Mouse (Mus musculus) heart, postnatal 36 days (tissue): ENCODE measurements at regions not wholly inside any gene's neighbourhood (a gene's known extent, or its start where the extent isn't known, plus 50 kb on each side); places are given as distances from the start of the nearest gene placed in this dataset.

Experiments
- DNase-seq, 2 experiments: peaks; one replicate each; pipeline ENCODE4 v3.0.0; 2021 to 2022
- intact Hi-C: fragments of 180-260 bp; cut with DNase I; formaldehyde crosslinking; loops from one replicate; pipeline ENCODE4 v1.15.1; 2025

- no peak for DNase-seq
- intact Hi-C loops = no loop called here
Measured at GRCm38 (mm10) chr4:55475409-55475808, 56.9 kb downstream of the Klf4 start.

GRCm38 (mm10) chr4:55474044-55474788, 58.0 kb downstream of the Klf4 start:
- intact Hi-C loops = no loop called here
- DNase-seq = no peak

- intact Hi-C loops = no loop called here
- DNase-seq = no peak
Measured at GRCm38 (mm10) chr4:55472649-55473048, 59.6 kb downstream of the Klf4 start.

- intact Hi-C loops = no loop called here
- no peak for DNase-seq
Measured at GRCm38 (mm10) chr4:55470779-55471663, 61.2 kb downstream of the Klf4 start.

GRCm38 (mm10) chr4:55464192-55464591, 68.1 kb downstream of the Klf4 start:
- intact Hi-C loops = no loop called here
- DNase-seq = no peak

- DNase-seq = peak in 1 of 2 experiments; percentile 20
- intact Hi-C loops = no loop called here
Measured at GRCm38 (mm10) chr4:55461927-55462326, 70.3 kb downstream of the Klf4 start.

GRCm38 (mm10) chr4:55453902-55454301, 78.4 kb downstream of the Klf4 start:
- DNase-seq = no peak

GRCm38 (mm10) chr4:55452546-55452945, 79.7 kb downstream of the Klf4 start:
- intact Hi-C loops = no loop called here
- DNase-seq = no peak

More at GRCm38 (mm10) chr4:55453902-55454301, 78.4 kb downstream of the Klf4 start:
- intact Hi-C loops = no loop called here

GRCm38 (mm10) chr4:55451711-55452110, 80.6 kb downstream of the Klf4 start:
- DNase-seq = no peak

GRCm38 (mm10) chr4:55451026-55451425, 81.2 kb downstream of the Klf4 start:
- intact Hi-C loops = no loop called here
- DNase-seq = no peak

More at GRCm38 (mm10) chr4:55451711-55452110, 80.6 kb downstream of the Klf4 start:
- intact Hi-C loops = no loop called here

- no peak for DNase-seq
- intact Hi-C loops = no loop called here
Measured at GRCm38 (mm10) chr4:55443489-55443888, 88.8 kb downstream of the Klf4 start.

GRCm38 (mm10) chr4:55442098-55442497, 90.2 kb downstream of the Klf4 start:
- DNase-seq = no peak
- intact Hi-C loops = no loop called here
